Mouse (Mus musculus) hindbrain, embryonic 11.5 days (tissue): ENCODE measurements at regions not wholly inside any gene's neighbourhood (a gene's known extent, or its start where the extent isn't known, plus 50 kb on each side); places are given as distances from the start of the nearest gene placed in this dataset.

Experiments used
- ATAC-seq: fragments of 200-750 bp; cut with Nextera tagmentation; 2 replicates; pipeline ENCODE4 v1.8.0; 2017; ENCODE audit warnings: mild to moderate bottlenecking, moderate TSS enrichment, moderate library complexity; ENCODE audit not compliant: low FRiP score
- DNase-seq: peaks from one replicate; pipeline ENCODE4 v3.0.0-alpha.2; 2015; ENCODE audit warnings: low spot score
- H3K27ac ChIP-seq: fragments of 300-500 bp; sonication (generic); 2 replicates; pipeline ENCODE4 v1.5.1; 2014; ENCODE audit warnings: mild to moderate bottlenecking, low read depth, low read length
- H3K27me3 ChIP-seq: fragments of 300-500 bp; sonication (generic); 2 replicates; pipeline ENCODE4 v1.6.1; 2014; ENCODE audit warnings: mild to moderate bottlenecking, low read length, moderate library complexity, mixed read lengths; ENCODE audit not compliant: control insufficient read depth, insufficient read depth
- H3K36me3 ChIP-seq: fragments of 300-500 bp; sonication (generic); 2 replicates; pipeline ENCODE4 v1.6.1; 2014; ENCODE audit warnings: mild to moderate bottlenecking, low read length, moderate library complexity, mixed read lengths; ENCODE audit not compliant: control insufficient read depth, insufficient read depth
- H3K4me1 ChIP-seq: fragments of 300-500 bp; sonication (generic); replicated peaks from 2 replicates; pipeline ENCODE4 v1.6.1; 2014; ENCODE audit warnings: low read length, mixed read lengths; ENCODE audit not compliant: control insufficient read depth, insufficient read depth
- H3K4me2 ChIP-seq: fragments of 300-500 bp; sonication (generic); replicated peaks from 2 replicates; pipeline ENCODE4 v1.6.1; 2014; ENCODE audit warnings: mild to moderate bottlenecking, low read depth, low read length
- H3K4me3 ChIP-seq: fragments of 300-500 bp; sonication (generic); 2 replicates; pipeline ENCODE4 v1.5.1; 2014; ENCODE audit warnings: low read depth, low read length
- H3K9ac ChIP-seq: fragments of 300-500 bp; sonication (generic); 2 replicates; pipeline ENCODE4 v1.6.1; 2014; ENCODE audit warnings: low read depth, low read length
- H3K9me3 ChIP-seq: fragments of 300-500 bp; sonication (generic); 2 replicates; pipeline ENCODE4 v1.6.1; 2016; ENCODE audit warnings: low read length; ENCODE audit not compliant: control insufficient read depth
- WGBS: fragments of 180-500 bp; shearing (Covaris S2); extraction: QIAGEN DNeasy Blood & Tissue Kit; methylation state at CpG from one replicate; pipeline ENCODE4 v1.1.7; 2014; 5-methylcytosine and 5-hydroxymethylcytosine counted together

DNA sequence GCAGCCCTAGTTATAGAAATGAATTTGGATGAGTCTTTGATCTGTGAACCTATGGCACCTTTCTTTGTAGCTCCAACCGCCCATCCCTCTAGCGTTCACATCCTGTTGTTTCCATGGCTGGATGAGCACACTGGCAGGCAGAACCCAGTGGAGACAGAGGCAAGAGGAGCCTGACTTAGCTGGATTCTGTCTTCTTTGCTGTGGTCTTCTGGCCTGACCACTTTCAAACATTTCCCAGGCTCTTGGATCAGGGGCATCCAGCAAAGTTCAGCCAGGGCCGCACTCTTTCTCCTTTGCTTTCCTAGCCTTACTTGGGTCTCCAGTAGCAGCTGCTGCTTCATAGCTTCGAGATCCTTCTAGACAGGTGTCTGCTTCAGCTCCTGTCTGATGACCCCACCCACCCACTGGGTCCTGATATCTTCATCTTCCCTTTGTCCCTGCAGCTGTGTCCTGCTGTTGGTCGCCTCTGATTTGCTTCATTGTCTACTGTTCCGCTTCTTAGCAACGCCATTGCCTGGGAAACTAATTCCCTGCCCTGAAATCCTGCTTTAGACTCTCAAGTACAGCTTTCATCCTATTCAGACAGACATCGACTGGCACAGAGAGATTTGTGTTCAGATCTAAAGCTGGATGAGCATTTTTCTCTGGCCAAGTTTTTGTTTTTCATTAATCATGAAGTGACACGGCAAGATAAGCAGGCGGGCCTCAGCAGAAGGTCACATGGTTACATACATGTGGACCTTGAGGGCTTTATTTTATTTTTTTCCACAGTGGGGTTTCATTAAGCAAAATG is 153.6 kb upstream of the Tnp1 start:
- no peaks in the 10 kb centered on the region for H3K36me3 ChIP-seq
- H3K4me3 ChIP-seq = no peak overlapping the region
- H3K4me1 ChIP-seq = no peaks in the 10 kb centered on the region
- no peaks in the 10 kb centered on the region for H3K27me3 ChIP-seq
- 36% methylated on average over 10 of the region's 10 CpGs for WGBS
- no peak overlapping the region for H3K4me2 ChIP-seq
- no peak overlapping the region for H3K9ac ChIP-seq
- no peaks in the 10 kb centered on the region for H3K9me3 ChIP-seq
- ATAC-seq (peak; percentile 85), DNase-seq (peak; percentile 73)
- peak overlapping the region; percentile 45 for H3K27ac ChIP-seq

DNA sequence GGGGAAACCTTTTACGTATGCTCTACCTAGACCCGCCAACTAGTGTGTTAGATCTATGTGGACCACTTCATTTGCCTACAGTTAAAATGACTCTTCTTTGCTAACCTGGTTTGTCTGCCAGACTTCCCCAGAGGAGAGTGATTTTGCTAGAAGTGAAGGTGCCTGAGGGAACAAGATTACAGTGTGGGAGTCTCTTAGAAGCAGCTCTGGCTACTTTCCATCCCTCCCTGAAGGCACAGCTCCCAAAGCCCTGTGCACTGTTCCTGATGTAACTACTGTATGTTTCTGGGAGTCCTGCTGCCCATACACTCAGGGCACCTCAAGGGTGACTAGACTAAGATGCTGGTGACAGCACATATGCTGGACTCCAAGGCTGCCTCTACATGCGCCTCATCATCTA is 144.5 kb upstream of the Tnp1 start:
- ATAC-seq (no peak), DNase-seq (no peak)
- no peaks in the 10 kb centered on the region for H3K9me3 ChIP-seq
- no peak overlapping the region for H3K4me2 ChIP-seq
- H3K27ac ChIP-seq = no peak overlapping the region
- no peaks in the 10 kb centered on the region for H3K36me3 ChIP-seq
- H3K9ac ChIP-seq = no peak overlapping the region
- no peaks in the 10 kb centered on the region for H3K27me3 ChIP-seq
- WGBS = 92% methylated on average over 3 of the region's 3 CpGs
- no peak overlapping the region for H3K4me3 ChIP-seq
- H3K4me1 ChIP-seq = no peaks in the 10 kb centered on the region

DNA sequence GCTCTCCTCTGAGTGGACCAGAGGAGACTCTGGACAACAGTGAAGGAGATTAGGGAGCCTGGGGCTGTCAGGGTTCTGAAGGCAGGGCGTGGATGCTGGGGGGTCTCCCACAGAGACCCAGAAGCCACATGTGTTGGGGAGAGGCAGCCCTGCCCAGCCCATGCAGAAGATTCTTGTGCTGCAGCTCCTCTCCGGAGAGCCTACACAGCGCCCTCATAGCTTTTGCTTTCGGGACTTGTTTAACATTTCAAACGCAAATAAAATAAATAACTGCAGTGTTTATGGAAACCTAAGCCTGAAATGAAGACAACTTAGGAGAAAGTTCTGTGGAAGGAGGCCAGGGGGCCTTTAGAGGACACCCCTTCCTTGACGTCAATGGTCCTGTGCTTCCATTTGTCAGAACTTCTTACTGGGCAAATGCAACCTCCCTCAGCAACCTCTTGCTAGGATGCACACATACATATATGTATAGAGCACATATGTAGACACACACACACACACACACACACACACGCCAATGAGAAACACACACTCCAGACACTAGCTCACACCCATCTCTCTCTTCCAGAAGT is 143.8 kb upstream of the Tnp1 start:
- Histone ChIP-seq H3K4me3 (no peak overlapping the region), H3K27ac (no peak overlapping the region), H3K4me2 (no peak overlapping the region), H3K9ac (no peak overlapping the region), H3K9me3 (no peaks in the 10 kb centered on the region), H3K27me3 (no peaks in the 10 kb centered on the region), H3K36me3 (no peaks in the 10 kb centered on the region), H3K4me1 (no peaks in the 10 kb centered on the region)
- ATAC-seq = no peak
- no peak for DNase-seq
- 87% methylated on average over 7 of the region's 7 CpGs for WGBS

DNA sequence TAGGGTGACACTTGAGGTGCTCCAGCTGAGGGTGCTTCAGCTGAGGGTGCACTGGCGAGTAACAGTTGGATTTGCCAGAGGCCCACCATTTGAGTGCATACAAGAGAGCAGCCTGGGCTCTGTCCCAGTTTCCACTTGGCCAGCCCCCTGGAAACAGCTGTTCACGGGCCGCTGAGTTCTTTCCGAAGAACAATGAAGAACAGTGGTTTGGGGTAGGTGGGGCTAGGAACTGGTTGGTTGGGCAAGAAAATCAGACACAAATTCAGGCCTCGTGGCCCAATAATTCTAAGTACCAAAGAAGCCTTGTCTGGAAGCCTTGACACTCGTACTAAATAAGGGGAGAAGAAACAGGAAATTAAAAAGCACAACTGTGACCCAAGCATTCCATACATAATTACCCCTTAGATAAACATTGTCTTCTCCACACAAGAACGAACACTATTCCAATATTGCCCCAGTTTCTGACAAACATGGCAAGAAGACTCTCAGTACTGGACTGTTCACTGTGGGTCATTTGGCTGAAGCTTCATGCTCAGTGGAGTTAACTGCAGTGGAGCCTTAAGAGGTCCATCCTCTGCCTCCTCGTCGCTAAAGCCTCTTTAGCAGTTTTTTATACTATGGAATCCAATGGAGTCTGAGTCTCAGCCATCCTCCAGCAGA is 137.9 kb upstream of the Tnp1 start:
- ATAC-seq (no peak), DNase-seq (no peak)
- Histone ChIP-seq H3K9me3 (no peaks in the 10 kb centered on the region), H3K27ac (no peak overlapping the region), H3K36me3 (no peaks in the 10 kb centered on the region), H3K27me3 (no peaks in the 10 kb centered on the region), H3K9ac (no peak overlapping the region), H3K4me2 (no peak overlapping the region), H3K4me1 (no peaks in the 10 kb centered on the region), H3K4me3 (no peak overlapping the region)
- WGBS = 53% methylated on average over 9 of the region's 9 CpGs

GRCm38 (mm10) chr1:73149926-73150325 is 134.2 kb upstream of the Tnp1 start:
- H3K4me3 ChIP-seq = no peak overlapping the region
- no peaks in the 10 kb centered on the region for H3K36me3 ChIP-seq
- H3K4me2 ChIP-seq = no peak overlapping the region
- WGBS = 87% methylated on average over 4 of the region's 4 CpGs
- no peak overlapping the region for H3K9ac ChIP-seq
- no peaks in the 10 kb centered on the region for H3K9me3 ChIP-seq
- H3K27ac ChIP-seq = no peak overlapping the region
- H3K27me3 ChIP-seq = no peaks in the 10 kb centered on the region
- ATAC-seq (no peak), DNase-seq (no peak)
- no peaks in the 10 kb centered on the region for H3K4me1 ChIP-seq

DNA sequence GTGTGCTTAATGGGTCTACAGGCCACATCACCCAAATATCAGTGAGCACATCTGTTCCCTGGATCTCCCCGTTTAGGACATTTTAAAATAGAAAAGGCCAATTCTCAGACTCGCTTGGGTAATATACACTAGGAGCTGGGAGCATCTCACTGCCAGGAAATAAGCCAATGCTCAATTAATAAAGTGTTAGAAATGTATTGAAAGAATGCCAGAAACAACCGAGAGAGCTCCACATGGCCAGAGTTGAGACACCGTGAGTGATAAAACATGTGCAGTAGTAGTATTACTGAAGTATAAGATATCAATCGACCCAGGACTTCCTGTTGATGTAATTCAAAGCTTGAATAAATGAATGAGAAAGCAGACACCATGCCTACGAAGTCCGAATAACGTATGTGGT is 127.1 kb upstream of the Tnp1 start:
- Histone ChIP-seq H3K9ac (no peak overlapping the region), H3K27me3 (no peaks in the 10 kb centered on the region), H3K9me3 (no peaks in the 10 kb centered on the region), H3K27ac (no peak overlapping the region), H3K36me3 (no peaks in the 10 kb centered on the region), H3K4me2 (no peak overlapping the region), H3K4me3 (no peak overlapping the region), H3K4me1 (no peaks in the 10 kb centered on the region)
- WGBS = 93% methylated on average over 8 of the region's 8 CpGs
- no peak for ATAC-seq
- DNase-seq = no peak

DNA sequence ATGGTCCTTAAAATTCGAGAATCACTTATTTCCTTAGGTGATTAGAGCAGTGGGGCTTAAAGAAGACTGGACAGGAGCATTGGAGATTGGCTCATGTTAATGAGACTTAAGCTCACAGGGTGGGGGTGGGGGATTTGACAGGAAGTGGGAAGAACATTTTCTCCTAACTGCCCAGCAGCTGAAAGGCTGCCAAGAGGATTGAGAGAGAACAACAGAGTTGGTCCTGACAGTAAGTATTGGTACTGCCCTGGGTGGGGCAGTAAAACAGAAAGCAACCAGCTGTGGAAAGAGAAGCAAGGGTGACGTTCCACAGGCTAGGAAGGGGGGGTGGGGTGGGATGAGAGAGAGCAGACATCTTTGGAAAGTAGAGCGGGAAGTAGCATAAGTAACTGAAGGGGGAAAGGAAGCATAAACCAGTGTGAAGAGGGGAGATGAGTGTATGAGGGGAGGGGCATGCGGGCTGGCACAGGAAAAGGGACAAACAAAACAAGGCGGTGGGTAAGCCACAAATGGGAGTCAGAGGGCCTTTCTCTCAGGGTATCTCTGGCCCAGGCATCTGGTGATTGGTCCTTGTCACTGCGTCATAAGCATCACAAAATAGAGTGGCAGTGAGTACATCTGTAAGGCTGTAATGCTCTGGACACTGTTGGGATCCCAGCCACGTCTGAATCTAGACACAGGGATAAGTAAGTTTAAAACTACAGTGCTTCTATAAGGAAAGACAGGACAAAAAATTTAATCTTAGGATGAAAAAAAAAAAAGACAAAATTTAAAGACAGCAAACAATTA is 125.0 kb upstream of the Tnp1 start:
- no peaks in the 10 kb centered on the region for H3K36me3 ChIP-seq
- no peaks in the 10 kb centered on the region for H3K4me1 ChIP-seq
- no peak for ATAC-seq
- DNase-seq = no peak
- H3K9me3 ChIP-seq = no peaks in the 10 kb centered on the region
- no peak overlapping the region for H3K4me3 ChIP-seq
- WGBS = 64% methylated on average over 7 of the region's 7 CpGs
- no peaks in the 10 kb centered on the region for H3K27me3 ChIP-seq
- no peak overlapping the region for H3K9ac ChIP-seq
- no peak overlapping the region for H3K27ac ChIP-seq
- H3K4me2 ChIP-seq = no peak overlapping the region

DNA sequence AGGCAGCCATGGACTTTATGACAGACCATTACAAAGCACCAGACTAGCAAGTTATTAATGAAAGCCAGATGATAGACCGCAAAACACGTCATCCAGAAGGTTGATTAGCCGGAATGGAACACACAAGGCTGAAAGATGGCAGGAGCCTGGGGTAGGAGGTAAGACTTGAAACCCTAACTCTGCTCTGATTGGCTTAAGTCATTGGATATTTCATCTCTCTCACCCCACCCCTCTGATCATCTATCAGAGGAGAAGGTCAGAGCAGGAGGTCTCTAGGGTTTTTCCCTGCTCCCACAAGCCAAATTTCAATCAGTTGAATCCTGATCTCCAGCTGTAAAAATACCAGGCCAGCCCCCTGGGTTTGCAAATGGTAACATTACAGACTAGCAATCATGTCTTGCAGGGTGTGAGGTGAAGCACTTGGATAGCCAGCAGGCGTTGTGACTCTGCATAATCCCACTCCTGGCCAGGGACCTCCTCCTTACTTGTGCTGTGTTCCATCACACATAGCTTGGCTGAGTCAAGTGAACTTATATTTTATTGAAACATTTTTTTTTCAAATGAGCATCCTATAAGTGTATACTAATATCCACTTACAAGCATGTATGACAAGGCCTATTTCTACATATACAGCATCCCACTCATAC is 114.6 kb upstream of the Tnp1 start:
- WGBS = 74% methylated on average over 4 of the region's 4 CpGs

More for the DNA sequence above, 114.6 kb upstream of the Tnp1 start:
- H3K9ac ChIP-seq = no peak overlapping the region
- ATAC-seq (no peak), DNase-seq (no peak)
- H3K9me3 ChIP-seq = no peaks in the 10 kb centered on the region
- H3K27ac ChIP-seq = no peak overlapping the region
- H3K4me3 ChIP-seq = no peak overlapping the region
- H3K27me3 ChIP-seq = no peaks in the 10 kb centered on the region
- no peak overlapping the region for H3K4me2 ChIP-seq
- no peaks in the 10 kb centered on the region for H3K36me3 ChIP-seq
- H3K4me1 ChIP-seq = no peaks in the 10 kb centered on the region
